Mouse (Mus musculus) layer of hippocampus, adult 8-10 months (tissue): ENCODE measurements around the gene Kif5c. TPM values are rescaled to one million over a fixed set of nuclear protein-coding genes. Genes with fewer than 3 reads are reported as not detected.

Experiments
- DNase-seq, 2 experiments: peaks; one replicate each; pipeline ENCODE4 v3.0.0; 2022; ENCODE audit warnings: low spot score in 2 of 2
- total RNA-seq, 4 experiments: library from RNA; stranded (reverse); gene quantifications; 2 replicates each; pipeline ENCODE4 v1.2.4; 2022

Gene Kif5c
- total RNA-seq, 4 experiments from 2014 or later = 460 to 483 (median 462) TPM

DNA sequence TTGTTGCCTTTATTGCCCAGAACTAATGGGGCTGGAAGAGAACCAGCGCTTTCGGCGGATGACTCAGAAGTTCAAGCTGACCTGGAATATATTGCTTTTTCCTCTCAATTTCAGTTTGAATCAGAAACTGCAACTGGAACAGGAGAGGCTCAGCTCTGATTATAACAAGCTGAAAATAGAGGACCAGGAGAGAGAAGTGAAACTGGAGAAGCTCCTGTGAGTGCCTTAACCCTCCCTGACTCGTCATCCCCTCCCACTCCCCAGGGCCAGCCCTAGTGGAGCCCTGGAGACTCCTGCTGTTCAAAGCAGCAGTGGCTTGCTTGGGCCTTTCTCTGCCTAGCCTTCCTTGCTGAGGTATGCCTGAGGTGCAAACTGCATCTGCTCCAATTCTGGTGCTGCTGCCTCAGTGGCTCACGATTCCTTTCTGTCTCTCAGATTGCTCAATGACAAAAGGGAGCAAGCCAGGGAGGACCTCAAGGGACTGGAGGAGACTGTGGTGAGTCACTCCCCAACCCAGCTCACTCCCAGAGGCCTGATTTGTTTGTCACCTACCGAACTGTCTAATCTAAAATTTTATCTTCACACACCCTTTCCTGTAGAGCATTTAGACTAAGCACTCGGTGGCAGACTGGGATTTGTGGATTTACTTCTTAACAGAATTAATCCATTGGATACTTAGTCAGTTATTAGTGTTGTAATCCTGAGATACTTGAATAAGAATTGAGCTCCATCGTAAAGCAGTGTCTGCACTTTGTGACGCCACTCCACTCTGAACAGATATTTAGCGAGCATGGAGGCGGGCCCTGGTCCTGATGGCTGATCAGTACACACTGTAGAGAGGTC, 125.4 kb downstream of the Kif5c start:
- no peak for DNase-seq

GRCm38 (mm10) chr2:49745094-49745781, 126.1 kb downstream of the Kif5c start:
- DNase-seq = no peak

DNA sequence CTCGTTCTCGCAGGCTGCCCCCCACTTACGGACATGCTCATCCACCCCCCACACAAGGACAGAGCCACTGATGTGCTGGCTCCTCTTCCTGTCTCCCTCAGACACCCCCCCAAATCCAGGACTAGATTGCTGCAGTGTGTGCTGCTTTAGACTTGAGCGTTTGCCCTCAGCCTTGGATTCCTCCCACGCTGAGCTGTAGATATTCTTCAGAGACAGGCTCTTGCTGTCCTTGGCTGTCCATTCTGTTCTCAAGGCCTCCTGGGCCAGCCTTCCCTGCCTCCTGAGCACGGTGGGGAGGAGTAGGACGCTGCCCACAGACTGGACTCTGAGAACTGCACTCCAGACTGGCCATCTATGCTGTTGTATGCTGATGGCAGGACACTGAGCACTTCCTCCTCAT, 127.8 kb downstream of the Kif5c start:
- no peak for DNase-seq

DNA sequence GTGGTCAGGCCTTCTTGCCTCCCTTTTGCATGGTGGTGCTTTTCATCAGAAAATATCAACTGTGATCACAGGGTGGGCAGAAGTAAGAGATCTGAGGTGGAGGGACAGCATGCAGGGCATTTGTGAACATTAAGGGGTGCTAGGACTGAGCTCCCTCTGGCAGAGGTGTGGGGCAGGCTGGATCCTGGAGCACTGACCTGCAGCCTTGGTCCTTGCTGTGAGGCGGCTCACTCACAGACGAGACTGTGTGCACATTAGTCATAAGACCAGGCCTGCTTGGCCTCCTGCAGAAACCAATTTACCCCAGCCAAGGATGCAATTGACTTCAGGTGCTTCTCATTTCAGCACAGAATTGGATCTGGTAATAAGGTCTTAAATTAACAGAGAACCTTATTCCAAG, 128.6 kb downstream of the Kif5c start:
- DNase-seq = no peak

DNA sequence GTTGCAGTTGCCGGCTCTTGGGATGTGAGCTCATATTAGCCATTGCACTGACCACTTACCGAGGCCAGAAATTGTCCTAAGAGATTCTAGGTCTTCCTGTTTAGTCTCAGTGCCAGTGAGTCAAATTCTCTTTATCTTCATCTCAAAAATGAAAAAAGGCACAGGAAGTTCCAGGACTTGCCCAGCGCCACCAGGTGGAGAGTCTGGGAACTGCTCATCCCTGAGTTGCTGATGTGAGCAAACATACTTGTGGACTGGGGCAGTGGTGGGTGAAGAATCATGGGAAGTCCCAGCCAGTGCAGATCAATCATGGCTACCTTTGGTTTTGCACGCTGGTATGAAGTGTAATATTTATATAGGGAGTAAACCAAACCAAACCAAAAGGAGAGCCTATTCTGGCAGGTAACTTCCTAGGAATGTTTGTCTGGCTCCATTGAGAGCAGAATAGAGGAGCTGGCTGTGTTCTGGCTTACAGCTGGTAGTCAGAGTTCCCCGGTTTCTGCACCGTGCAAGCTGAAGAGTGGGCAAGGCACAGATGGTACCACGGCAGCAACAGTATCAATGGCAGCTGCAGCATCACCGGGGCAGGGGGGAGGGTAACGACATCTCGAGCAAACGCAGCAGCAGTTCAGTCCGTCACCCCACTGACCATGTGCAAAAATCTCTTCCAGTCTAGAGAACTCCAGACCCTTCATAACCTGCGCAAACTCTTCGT, 129.7 kb downstream of the Kif5c start:
- DNase-seq = peak in 1 of 2 experiments; percentile 62

- DNase-seq = no peak
These were observed 130.9 kb downstream of the Kif5c start for GRCm38 (mm10) chr2:49749730-49750576.

- DNase-seq = no peak
These were observed 132.6 kb downstream of the Kif5c start for GRCm38 (mm10) chr2:49751544-49752210.

DNA sequence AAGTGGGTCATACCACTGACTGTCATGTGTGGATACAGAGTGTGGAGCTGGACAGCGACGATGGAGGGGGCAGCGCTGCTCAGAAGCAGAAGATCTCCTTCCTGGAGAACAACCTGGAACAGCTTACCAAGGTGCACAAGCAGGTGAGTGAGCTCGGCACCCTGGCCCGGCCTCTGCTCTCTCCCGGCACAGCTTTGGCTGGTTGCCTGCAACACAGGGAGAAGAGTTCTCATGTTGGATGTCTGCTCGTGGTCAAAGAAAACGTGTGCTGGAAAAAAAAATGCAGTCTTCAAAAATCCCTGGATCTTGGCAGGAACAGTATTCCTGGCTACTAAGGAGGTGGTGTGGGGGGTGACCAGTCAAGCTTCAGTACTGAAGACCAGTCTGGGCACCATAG, 133.1 kb downstream of the Kif5c start:
- no peak for DNase-seq

DNA sequence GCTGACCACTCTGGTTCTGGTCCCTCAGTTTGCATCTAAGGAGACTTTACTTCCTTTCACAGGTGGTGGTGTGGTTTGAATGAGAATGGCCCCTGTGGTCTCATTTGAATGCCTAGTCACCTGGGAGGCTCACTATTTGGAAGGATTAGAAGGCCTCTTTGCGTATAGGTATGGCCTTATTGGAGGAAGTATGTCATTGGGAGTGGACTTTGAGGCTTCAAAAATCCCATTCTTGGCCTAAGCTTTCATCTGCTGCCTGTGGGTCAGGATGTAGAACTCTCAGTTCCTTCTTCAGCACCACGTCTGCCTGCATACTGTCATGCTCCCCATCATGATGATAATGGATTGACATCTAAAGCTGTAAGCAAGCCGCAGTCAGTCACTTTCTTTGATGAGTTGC, 134.0 kb downstream of the Kif5c start:
- DNase-seq = no peak

DNA sequence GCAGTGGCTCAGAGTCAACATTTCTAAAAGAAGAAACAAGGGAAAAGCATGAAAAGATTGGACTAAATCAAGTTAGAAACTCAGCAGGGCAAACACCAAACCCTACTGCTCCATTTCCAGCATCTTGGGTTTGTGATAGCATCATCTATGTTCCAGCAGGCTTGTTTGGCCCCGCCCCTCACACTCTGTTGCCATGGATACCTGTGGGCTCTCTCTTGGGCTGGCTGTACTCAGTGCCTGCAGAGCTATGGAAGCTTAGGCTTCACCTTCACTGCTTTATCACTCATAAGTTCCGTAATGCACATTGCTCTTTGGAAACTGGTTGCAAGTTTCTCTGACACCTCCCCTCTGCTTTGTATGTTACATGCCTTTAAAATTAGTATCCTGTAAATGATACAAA, 136.0 kb downstream of the Kif5c start:
- no peak for DNase-seq

- no peak for DNase-seq
These were observed 138.5 kb downstream of the Kif5c start for GRCm38 (mm10) chr2:49757616-49758015.

- no peak for DNase-seq
These were observed 145.3 kb downstream of the Kif5c start for GRCm38 (mm10) chr2:49764331-49764946.

DNA sequence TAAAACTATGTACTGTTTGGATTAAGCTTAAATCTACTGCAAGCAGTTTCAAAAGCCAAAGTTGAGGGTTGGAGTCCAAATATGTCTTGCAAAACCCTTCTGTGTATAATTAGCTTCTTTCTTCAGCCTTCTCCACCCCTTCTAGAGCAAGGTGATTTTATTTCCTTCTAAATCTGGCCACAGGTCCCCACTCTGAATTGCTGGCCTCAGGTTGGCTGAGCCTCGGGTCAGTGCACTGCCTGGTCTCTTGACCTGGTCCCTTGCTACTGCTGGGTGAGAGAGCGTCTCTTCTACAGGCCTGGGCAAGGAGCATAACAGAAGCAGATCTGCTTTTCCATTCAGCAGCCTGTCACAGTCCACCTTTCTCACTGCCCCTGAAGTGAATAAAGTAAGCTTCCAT, 149.8 kb downstream of the Kif5c start:
- no peak for DNase-seq

GRCm38 (mm10) chr2:49770440-49770839, 151.3 kb downstream of the Kif5c start:
- DNase-seq = no peak

- no peak for DNase-seq
These were observed 152.1 kb downstream of the Kif5c start for GRCm38 (mm10) chr2:49771172-49771571.

DNA sequence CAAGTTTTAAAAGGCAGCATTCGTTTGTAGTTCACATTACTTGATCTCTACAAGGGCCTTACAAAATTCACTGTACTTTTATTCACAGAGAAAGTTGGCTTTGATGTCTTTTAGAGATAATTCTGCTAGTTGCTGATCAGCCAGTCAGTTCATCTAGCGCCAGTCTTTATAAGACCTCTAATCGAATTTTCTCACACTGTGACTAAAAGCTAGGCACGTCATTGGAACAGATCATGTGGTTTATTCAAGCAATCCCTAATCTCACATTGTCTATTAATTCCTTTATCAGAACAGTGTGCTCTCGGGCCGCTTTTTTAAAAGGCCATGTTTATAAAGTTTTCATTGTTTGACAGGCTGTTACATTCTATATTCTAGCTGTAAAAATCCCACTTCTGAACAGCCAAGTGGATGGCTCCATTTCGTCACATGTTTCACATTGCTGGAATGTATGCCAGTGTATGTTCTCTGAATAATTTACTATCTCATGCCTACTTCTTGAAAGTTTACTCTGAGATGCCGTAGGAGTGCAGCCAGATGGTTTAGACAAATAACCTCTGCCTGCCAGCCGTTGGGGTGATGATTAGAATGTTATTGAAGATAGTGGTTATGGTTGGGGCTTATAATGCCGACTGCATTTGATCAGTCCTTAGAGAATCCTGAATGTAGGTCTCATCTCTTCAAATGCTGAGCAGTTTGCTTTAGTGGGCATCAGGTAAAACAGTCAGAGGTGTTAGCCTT, 154.3 kb downstream of the Kif5c start:
- DNase-seq = no peak

DNA sequence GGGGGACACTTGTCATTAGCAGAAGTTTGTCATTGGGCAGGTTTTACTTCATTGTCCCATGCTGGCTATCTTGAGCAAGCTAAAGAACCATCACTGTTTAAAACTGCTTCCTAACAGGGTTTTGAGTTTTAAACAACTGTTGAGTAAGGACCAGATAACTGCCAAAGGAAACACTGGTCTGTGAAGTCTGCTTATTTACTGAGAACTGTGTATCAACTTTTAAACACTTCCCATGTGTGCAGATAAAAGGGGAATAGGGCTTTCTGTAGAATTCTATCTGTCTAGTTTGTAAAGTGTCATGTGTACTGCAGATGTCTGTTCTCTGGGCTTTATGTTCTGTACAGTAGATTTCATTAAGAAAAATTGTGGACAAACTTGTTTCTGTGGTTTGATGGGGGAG, 155.1 kb downstream of the Kif5c start:
- DNase-seq = no peak

DNA sequence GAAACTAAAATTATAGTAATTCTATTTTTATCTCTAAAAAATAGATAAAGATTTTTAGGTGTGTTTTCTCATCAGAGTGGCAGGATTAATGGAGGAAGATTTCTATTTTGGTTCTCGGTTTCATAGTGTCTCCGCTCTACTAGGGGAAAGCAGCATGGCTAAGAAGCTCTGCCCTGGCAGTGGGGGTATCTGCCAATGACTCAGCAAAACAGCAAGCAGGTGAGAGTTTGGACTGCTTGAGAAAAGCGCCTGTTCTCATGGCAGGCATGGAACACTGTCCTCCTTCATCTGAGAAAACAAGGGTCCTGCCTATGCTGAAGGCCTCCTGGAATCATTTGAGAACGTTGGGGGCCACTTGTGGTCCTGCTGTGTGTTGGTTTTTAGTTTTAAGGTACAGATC, 156.1 kb downstream of the Kif5c start:
- DNase-seq = no peak

GRCm38 (mm10) chr2:49775735-49776134, 156.6 kb downstream of the Kif5c start:
- DNase-seq = no peak

GRCm38 (mm10) chr2:49776407-49776806, 157.3 kb downstream of the Kif5c start:
- no peak for DNase-seq
